Mouse (Mus musculus) neural tube, embryonic 12.5 days (tissue): ENCODE results near the gene Ap5b1. TPM values are rescaled to one million over a fixed set of nuclear protein-coding genes. Genes with fewer than 3 reads are reported as not detected.
A peak's percentile ranks its signal among the peaks of the same experiment; 100 is the strongest.

ENCODE experiments used
- ATAC-seq: fragments of 200-750 bp; cut with Nextera tagmentation; 2 replicates; pipeline ENCODE4 v1.8.0; 2017; ENCODE audit warnings: low read depth, mild to moderate bottlenecking, moderate TSS enrichment, moderate library complexity; ENCODE audit not compliant: low FRiP score
- H3K27ac ChIP-seq: fragments of 300-500 bp; sonication (generic); 2 replicates; pipeline ENCODE4 v1.5.1; 2016
- H3K27me3 ChIP-seq: fragments of 300-500 bp; sonication (generic); replicated peaks from 2 replicates; pipeline ENCODE4 v1.6.1; 2016; ENCODE audit warnings: mild to moderate bottlenecking
- H3K36me3 ChIP-seq: fragments of 300-500 bp; sonication (generic); 2 replicates; pipeline ENCODE4 v1.6.1; 2016; ENCODE audit warnings: mild to moderate bottlenecking
- H3K4me1 ChIP-seq: fragments of 300-500 bp; sonication (generic); 2 replicates; pipeline ENCODE4 v1.6.1; 2016
- H3K4me2 ChIP-seq: fragments of 300-500 bp; sonication (generic); replicated peaks from 2 replicates; pipeline ENCODE4 v1.6.1; 2016; ENCODE audit warnings: mild to moderate bottlenecking
- H3K4me3 ChIP-seq: fragments of 300-500 bp; sonication (generic); 2 replicates; pipeline ENCODE4 v1.5.1; 2016
- H3K9ac ChIP-seq: fragments of 300-500 bp; sonication (generic); 2 replicates; pipeline ENCODE4 v1.6.1; 2016; ENCODE audit warnings: mild to moderate bottlenecking
- H3K9me3 ChIP-seq: fragments of 300-500 bp; sonication (generic); 2 replicates; pipeline ENCODE4 v1.6.1; 2016; ENCODE audit warnings: mild to moderate bottlenecking
- WGBS: fragments of 180-500 bp; shearing (Covaris S2); methylation state at CpG from one replicate; pipeline ENCODE4 v1.1.7; 2016; 5-methylcytosine and 5-hydroxymethylcytosine counted together
- polyA plus RNA-seq: library from polyadenylated mRNA; unstranded; fragments of >200 nt; fragmentation: Nextera tagmentation; extraction: Ambion mirVana; gene quantifications from 2 replicates; pipeline ENCODE4 v1.2.1, GENCODE M21; 2016

The Ap5b1 gene
- polyA plus RNA-seq, 1 experiment from 2014 or later, result 2.8 TPM

DNA sequence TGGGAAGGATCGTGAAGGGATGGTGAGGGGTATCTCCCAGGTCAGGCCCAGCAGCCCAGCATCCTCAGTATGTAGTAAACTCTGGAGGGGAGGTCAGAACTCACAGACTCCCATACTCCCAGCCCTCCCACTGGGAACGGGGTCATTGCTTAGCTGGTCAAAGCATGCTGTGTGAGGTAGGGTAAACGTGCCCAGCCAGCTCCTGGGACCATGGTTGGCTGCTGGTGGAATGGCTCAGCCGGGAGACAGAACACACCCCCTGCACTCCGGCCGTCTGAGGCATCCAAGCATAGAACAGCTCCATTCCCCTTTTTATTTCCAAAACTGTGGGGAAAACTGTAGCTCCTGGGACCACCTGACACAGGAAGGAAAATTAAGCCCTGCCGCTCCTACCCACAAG, 9.7 kb upstream of the Ap5b1 start:
- Histone ChIP-seq H3K27ac (no peak overlapping the region), H3K4me1 (peaks cover 16% of the 10 kb centered on the region), H3K9ac (no peak overlapping the region), H3K4me3 (no peak overlapping the region), H3K36me3 (no peaks in the 10 kb centered on the region), H3K4me2 (no peak overlapping the region), H3K27me3 (peaks cover 78% of the 10 kb centered on the region), H3K9me3 (no peaks in the 10 kb centered on the region)
- whole genome bisulfite sequencing, result 46% methylated on average over 7 of the region's 7 CpGs
- ATAC-seq, result no peak

DNA sequence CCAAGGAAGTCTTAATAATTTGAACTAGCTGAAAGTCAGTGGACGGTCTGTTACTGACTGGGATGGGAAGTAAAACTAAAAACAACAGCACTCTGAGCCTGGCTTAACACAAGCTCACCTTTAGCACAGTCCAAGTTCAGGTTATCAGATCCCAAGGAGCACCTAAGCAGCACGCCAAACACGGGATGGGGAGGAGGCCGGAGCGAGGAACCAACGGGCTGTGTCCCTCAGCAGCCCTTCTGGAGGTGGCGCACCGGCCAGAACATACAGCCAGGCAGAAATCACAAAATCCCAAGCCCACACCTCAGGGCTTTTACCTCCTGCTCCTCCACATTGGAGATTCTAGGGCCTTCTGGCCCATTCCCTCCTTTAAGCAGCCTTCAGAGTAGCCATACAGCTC, 9.1 kb upstream of the Ap5b1 start:
- WGBS, result 62% methylated on average over 8 of the region's 8 CpGs
- H3K4me3 ChIP-seq, result no peak overlapping the region
- H3K27me3 ChIP-seq, result peaks cover 84% of the 10 kb centered on the region
- no peak for ATAC-seq
- no peaks in the 10 kb centered on the region for H3K36me3 ChIP-seq
- no peak overlapping the region for H3K9ac ChIP-seq
- H3K4me1 ChIP-seq, result peaks cover 16% of the 10 kb centered on the region
- H3K9me3 ChIP-seq, result no peaks in the 10 kb centered on the region
- no peak overlapping the region for H3K27ac ChIP-seq
- H3K4me2 ChIP-seq, result no peak overlapping the region

GRCm38 (mm10) chr19:5559229-5559628, 8.6 kb upstream of the Ap5b1 start:
- no peak overlapping the region for H3K27ac ChIP-seq
- H3K27me3 ChIP-seq, result peaks cover 88% of the 10 kb centered on the region
- H3K4me1 ChIP-seq, result peaks cover 16% of the 10 kb centered on the region
- no peak overlapping the region; the same call in 1 of the 2 replicates for H3K4me2 ChIP-seq
- ATAC-seq, result no peak
- no peaks in the 10 kb centered on the region for H3K9me3 ChIP-seq
- H3K36me3 ChIP-seq, result no peaks in the 10 kb centered on the region
- 14% methylated on average over 8 of the region's 8 CpGs for WGBS
- H3K9ac ChIP-seq, result no peak overlapping the region
- no peak overlapping the region for H3K4me3 ChIP-seq

DNA sequence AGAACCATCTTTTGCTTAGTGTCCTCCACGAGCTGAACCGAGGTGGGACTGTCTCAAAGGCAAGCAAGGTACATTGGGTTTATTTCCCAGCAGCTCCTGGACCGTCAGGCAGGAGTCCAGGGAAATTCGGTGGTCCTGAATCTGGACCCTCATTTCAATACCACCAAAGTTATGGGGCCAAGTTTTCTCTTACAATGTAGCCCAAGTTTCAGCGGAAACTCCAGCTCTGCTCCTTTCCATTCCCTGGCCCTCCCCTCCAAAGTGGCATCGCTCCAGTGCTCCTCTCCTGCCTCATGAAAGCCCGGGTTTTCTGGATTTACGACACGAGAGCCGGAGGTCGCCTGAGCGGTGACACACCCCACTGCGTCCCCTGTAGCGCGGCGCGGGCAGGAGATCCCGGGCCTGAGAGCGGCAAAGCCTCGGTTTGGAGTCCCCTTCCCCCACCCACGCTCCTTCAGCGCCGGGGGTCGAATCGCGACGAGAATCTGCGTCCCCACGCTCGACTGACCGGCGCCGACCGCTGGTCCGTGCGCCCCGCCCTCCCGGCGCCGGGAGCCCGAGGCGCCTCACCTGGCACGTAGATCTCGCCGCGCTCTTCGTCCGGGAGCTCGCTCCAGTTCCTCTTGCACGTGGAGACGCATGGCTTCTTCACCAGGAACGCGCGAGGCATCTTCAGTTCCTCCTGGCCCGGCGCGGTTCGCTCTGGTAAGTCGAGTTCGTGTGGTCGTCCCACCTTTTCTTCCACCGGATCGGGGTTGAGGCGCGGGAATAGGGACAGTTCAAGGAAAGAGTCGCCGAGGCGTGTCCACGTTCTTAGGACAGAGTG, 8.0 kb upstream of the Ap5b1 start:
- 0 out of 2 replicates have a peak overlapping the region, but pooled peaks have one; percentile 26 for H3K9ac ChIP-seq
- WGBS, result under 1% methylated on average over 69 of the region's 69 CpGs

GRCm38 (mm10) chr19:5560457-5561041, 7.3 kb upstream of the Ap5b1 start, which contains the start of gene Ovol1:
Ovol1 (minus strand) TSS chr19:5560646.
- Histone ChIP-seq H3K9ac (peak within 1 kb of the TSS; percentile 45; the same call in 1 of the 2 replicates), H3K36me3 (no peaks in the 10 kb centered on the region), H3K4me1 (peaks cover 16% of the 10 kb centered on the region), H3K9me3 (no peaks in the 10 kb centered on the region), H3K4me3 (peak within 1 kb of the TSS; percentile 21; the same call in 1 of the 2 replicates), H3K27ac (no peak within 1 kb of the TSS), H3K4me2 (peak within 1 kb of the TSS; percentile 60), H3K27me3 (peaks cover 95% of the 10 kb centered on the region)
- 1% methylated on average over 57 of the region's 57 CpGs for WGBS
- ATAC-seq, result no peak

More for the DNA sequence above, 8.0 kb upstream of the Ap5b1 start:
- Histone ChIP-seq H3K9me3 (no peaks in the 10 kb centered on the region), H3K27me3 (peaks cover 94% of the 10 kb centered on the region), H3K4me1 (peaks cover 16% of the 10 kb centered on the region), H3K27ac (no peak overlapping the region), H3K4me2 (peak overlapping the region; percentile 60), H3K36me3 (no peaks in the 10 kb centered on the region), H3K4me3 (peak overlapping the region; percentile 21; the same call in 1 of the 2 replicates)
- no peak for ATAC-seq

DNA sequence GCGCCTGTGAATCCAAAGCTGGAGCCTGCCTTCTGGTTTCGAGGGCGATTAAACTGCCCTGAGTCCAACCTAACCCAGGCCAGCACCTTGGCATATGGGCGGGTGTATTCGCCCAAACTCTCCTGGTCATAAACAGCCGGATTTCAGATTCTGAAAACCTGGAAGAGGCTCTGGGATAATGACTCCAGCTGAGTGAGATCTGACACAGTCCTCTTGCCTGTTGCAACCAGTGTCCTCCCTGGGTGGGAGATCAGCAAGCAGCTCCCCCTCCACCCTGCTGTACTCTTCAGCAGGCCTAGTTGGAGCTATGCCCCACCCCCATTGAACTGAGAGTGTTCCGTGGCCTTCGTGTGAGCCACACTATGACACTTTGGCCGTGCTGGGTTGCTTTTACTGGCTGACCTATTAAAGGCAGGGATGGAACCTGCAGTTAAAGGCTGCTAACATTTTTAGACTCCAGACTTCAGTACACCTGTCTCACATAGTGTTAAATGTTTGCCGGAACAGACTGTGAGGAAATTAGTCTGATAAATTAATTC, 6.5 kb upstream of the Ap5b1 start:
- Histone ChIP-seq H3K4me3 (no peak overlapping the region; the same call in 1 of the 2 replicates), H3K27me3 (peaks cover 95% of the 10 kb centered on the region), H3K4me1 (peaks cover 16% of the 10 kb centered on the region), H3K27ac (no peak overlapping the region), H3K9ac (no peak overlapping the region), H3K9me3 (no peaks in the 10 kb centered on the region), H3K4me2 (peak overlapping the region; percentile 60; the same call in 1 of the 2 replicates), H3K36me3 (no peaks in the 10 kb centered on the region)
- ATAC-seq, result no peak
- 12% methylated on average over 10 of the region's 10 CpGs for WGBS

DNA sequence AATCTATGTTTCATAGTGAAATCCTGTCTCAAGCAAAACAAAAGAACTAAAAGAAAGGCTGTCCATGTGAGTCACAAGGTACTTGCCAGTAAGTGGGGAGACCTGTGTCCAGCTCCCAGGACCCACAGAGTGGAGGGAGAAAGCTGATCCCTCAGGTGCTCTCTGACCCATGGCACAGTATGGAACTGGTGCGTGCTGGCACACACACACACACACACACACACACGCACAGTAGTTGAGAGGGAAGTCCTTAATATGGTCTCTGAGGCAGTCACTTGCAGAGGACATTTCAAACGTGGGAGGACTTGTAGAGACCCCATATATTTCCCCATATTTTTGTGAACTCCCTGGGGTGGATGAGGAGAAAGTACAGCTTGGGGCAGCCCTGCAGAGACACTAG, 5.9 kb upstream of the Ap5b1 start:
- peaks cover 19% of the 10 kb centered on the region for H3K4me1 ChIP-seq
- no peaks in the 10 kb centered on the region for H3K9me3 ChIP-seq
- no peak overlapping the region for H3K9ac ChIP-seq
- H3K4me2 ChIP-seq, result no peak overlapping the region
- no peak overlapping the region for H3K4me3 ChIP-seq
- H3K36me3 ChIP-seq, result no peaks in the 10 kb centered on the region
- no peak for ATAC-seq
- H3K27ac ChIP-seq, result no peak overlapping the region
- peaks cover 95% of the 10 kb centered on the region for H3K27me3 ChIP-seq
- WGBS, result 52% methylated on average over 3 of the region's 3 CpGs

- no peak for ATAC-seq
- Histone ChIP-seq H3K4me2 (no peak overlapping the region), H3K9ac (no peak overlapping the region), H3K27me3 (peaks cover 88% of the 10 kb centered on the region), H3K27ac (no peak overlapping the region), H3K36me3 (no peaks in the 10 kb centered on the region), H3K4me1 (peaks cover 24% of the 10 kb centered on the region), H3K9me3 (no peaks in the 10 kb centered on the region), H3K4me3 (no peak overlapping the region)
- WGBS, result 90% methylated on average over 10 of the region's 10 CpGs
Observed at GRCm38 (mm10) chr19:5562776-5563175, 5.0 kb upstream of the Ap5b1 start.

DNA sequence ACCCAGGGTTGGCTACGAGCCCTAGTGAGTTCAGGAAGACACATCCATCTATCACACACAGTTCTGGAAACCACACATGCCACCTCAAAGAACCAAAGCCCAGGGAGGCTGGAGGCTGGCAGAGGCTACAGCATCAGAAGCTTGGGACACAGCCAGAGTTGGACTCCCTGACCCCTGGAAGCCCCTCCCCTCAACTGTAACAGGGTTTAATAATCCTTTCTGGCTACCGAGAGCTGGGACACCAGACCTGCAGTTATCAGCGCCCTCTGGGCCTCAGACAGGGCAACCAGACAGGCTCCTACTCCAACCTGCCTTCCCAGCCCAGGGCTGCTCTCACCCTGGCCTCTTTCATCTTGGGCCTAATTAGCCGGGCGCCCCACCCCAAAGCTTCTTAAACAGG, 1.5 kb upstream of the Ap5b1 start:
- Histone ChIP-seq H3K27me3 (peaks cover 63% of the 10 kb centered on the region), H3K36me3 (no peaks in the 10 kb centered on the region; the same call in 1 of the 2 replicates), H3K9me3 (no peaks in the 10 kb centered on the region), H3K4me2 (no peak overlapping the region; the same call in 1 of the 2 replicates), H3K9ac (0 out of 2 replicates have a peak overlapping the region, but pooled peaks have one; percentile 76), H3K4me3 (no peak overlapping the region), H3K4me1 (peaks cover 17% of the 10 kb centered on the region), H3K27ac (no peak overlapping the region)
- 40% methylated on average over 5 of the region's 5 CpGs for WGBS
- no peak for ATAC-seq

- peak; percentile 4; the same call in 1 of the 2 replicates for ATAC-seq
- H3K36me3 ChIP-seq, result no peaks in the 10 kb centered on the region; the same call in none of the 2 replicates
- 2% methylated on average over 26 of the region's 26 CpGs for WGBS
- H3K9ac ChIP-seq, result peak overlapping the region; percentile 76
- peak overlapping the region; percentile 93 for H3K4me2 ChIP-seq
- H3K9me3 ChIP-seq, result no peaks in the 10 kb centered on the region
- peaks cover 55% of the 10 kb centered on the region for H3K27me3 ChIP-seq
- H3K4me3 ChIP-seq, result peak overlapping the region; percentile 79
- peaks cover 17% of the 10 kb centered on the region for H3K4me1 ChIP-seq
- no peak overlapping the region for H3K27ac ChIP-seq
Observed at GRCm38 (mm10) chr19:5567180-5567533, 668 bp upstream of the Ap5b1 start.

DNA sequence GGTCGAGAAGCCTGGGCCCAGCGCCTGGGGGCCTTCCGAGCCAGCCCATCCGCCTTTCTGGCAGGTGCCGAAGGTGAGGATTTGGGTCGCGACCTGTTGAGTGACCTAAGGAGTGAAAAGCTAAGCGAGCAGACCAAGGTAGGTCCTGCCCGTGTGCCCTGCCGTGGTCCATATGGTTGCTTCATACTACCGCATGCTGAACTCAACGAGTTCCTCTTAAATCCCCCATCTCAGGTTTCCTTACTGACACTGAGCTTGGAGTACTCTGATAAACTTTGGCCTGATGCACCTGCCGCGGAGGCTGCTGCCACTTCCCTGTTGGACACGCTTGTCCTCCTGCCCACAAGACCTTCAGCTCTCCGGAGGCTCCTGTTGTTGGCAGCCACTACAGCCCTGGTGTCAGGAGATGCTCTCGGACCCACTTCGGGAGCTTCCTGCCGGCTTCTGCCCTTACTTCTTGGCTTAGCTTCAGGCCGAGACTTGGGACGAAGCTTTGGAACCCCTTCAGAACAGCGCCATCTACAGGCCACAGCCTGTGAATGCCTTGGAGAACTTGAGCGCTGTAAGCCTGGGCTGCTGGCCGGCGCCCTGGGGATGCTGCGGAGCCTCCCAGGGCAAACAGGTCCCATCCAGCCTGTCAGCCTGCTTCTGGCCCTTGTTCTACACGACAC, 780 bp downstream of the Ap5b1 start:
- Histone ChIP-seq H3K27ac (no peak overlapping the region), H3K9ac (peak overlapping the region; percentile 76), H3K27me3 (peaks cover 41% of the 10 kb centered on the region), H3K9me3 (no peaks in the 10 kb centered on the region), H3K36me3 (no peaks in the 10 kb centered on the region; the same call in none of the 2 replicates), H3K4me2 (peak overlapping the region; percentile 93), H3K4me3 (peak overlapping the region; percentile 79), H3K4me1 (peaks cover 17% of the 10 kb centered on the region)
- ATAC-seq, result peak; percentile 35
- WGBS, result 10% methylated on average over 27 of the region's 27 CpGs

DNA sequence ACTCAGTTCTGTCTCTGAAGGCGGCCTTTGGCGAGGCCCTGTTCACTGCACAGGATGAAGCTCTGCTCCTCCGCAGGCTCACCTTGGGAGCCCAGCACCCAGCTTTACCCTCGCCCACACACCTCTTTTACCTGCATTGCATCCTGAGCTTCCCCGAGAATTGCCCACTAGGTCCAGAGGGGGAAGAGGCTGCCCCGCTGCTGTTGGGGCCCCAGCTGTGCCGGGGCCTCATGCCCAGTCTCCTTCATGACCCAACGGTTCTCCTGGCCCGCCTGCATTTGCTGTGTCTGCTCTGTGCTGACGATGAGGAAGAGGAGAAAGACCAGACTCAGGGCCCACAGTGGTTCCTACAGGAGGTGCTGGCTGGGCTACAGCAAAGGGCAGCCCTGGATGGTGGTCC, 1.7 kb downstream of the Ap5b1 start:
- H3K4me3 ChIP-seq, result no peak overlapping the region
- no peak overlapping the region for H3K9ac ChIP-seq
- peaks cover 17% of the 10 kb centered on the region for H3K4me1 ChIP-seq
- H3K36me3 ChIP-seq, result no peaks in the 10 kb centered on the region; the same call in none of the 2 replicates
- 90% methylated on average over 10 of the region's 10 CpGs for WGBS
- H3K27me3 ChIP-seq, result peaks cover 33% of the 10 kb centered on the region
- H3K27ac ChIP-seq, result no peak overlapping the region
- H3K9me3 ChIP-seq, result no peaks in the 10 kb centered on the region
- ATAC-seq, result no peak
- peak overlapping the region; percentile 93; the same call in 1 of the 2 replicates for H3K4me2 ChIP-seq
